Mouse (Mus musculus): Measurements from ENCODE around the gene Catsper3.

GRCm38 (mm10) chr13:55824151-55824945 lies 40.0 kb downstream of the Catsper3 start:
- no peak for TF ChIP-seq CTCF (IDR thresholded peaks at IDR 0.05; ENCODE audit: extremely low read depth, insufficient read depth, low read length)
- TF ChIP-seq POLR2A (IDR thresholded peaks at IDR 0.05; ENCODE audit: extremely low read depth, insufficient read depth, low read length) = no peak

Data from cortical plate, adult 2 months (tissue).